Comparison of ENCODE assay signal across 12 mouse cellular contexts in genomic region chr2:93903415-93903814, GRCm38 (mm10). TPM values are rescaled to one million over a fixed set of nuclear protein-coding genes. Genes with fewer than 3 reads are reported as not detected.
DNase-seq lines count a peak whose midpoint lies in the region; ATAC-seq and TF ChIP-seq lines count a peak whose summit lies in the region.
"Had no signal": no experiment of that assay in that cellular context is flagged by ENCODE, and none has a peak within 500 bp of the region (broad histone marks: within the 10 kb centered on the region; RNA-seq: fewer than 3 reads in every experiment).

No protein-coding gene starts in this region.

- peak; percentile 76 for ATAC-seq in frontal cortex, adult (ENCODE audit: low TSS enrichment)

- no peaks in the 10 kb centered on the region for H3K9me3 ChIP-seq in embryonic facial prominence, embryonic 10.5 days
- H3K9me3 ChIP-seq: heart, embryonic 13.5 days; liver, embryonic 13.5 days had no signal

- no peaks in the 10 kb centered on the region for H3K36me3 ChIP-seq in embryonic facial prominence, embryonic 10.5 days (replicated peaks)
- H3K36me3 ChIP-seq: heart, embryonic 13.5 days; liver, embryonic 13.5 days had no signal

- WGBS in embryonic facial prominence, embryonic 10.5 days: 69% methylated on average over 6 of the region's 6 CpGs

- H3K4me1 ChIP-seq in embryonic facial prominence, embryonic 10.5 days: peaks cover 29% of the 10 kb centered on the region
- H3K4me1 ChIP-seq: liver, embryonic 13.5 days had no signal

- H3K27ac ChIP-seq in left cerebral cortex, adult 2 months: peak overlapping the region; percentile 51; the same call in 1 of the 2 replicates
- no peak overlapping the region for H3K27ac ChIP-seq in embryonic facial prominence, embryonic 10.5 days (replicated peaks)
- H3K27ac ChIP-seq: heart, embryonic 13.5 days; liver, embryonic 13.5 days had no signal

- intact Hi-C loops in left cerebral cortex, adult 2 months (cut with DNase I): no loop called here
- intact Hi-C loops in left cerebral cortex, postnatal 25 days (cut with DNase I): loop anchor here (2.0 kb wide), 1 partner anchor 51 kb away; no protein-coding TSS in a partner anchor

- no peaks in the 10 kb centered on the region for H3K27me3 ChIP-seq in embryonic facial prominence, embryonic 10.5 days (replicated peaks; ENCODE audit: low read depth, poor library complexity, severe bottlenecking)
- H3K27me3 ChIP-seq: liver, embryonic 13.5 days had no signal

- H3K4me3 ChIP-seq in left cerebral cortex, adult 2 months: no peak overlapping the region
- H3K4me3 ChIP-seq in embryonic facial prominence, embryonic 10.5 days: no peak overlapping the region
- H3K4me3 ChIP-seq: heart, embryonic 13.5 days; liver, embryonic 13.5 days had no signal

- no peak for TF ChIP-seq CTCF in left cerebral cortex, adult 2 months (IDR thresholded peaks at IDR 0.05)

- DNase-seq in frontal cortex, postnatal 25 days (ENCODE audit: low spot score in 2 of 2): no peak
- DNase-seq in left cerebral cortex, adult 2 months (ENCODE audit: extremely low spot score in 1 of 2, low spot score in 2 of 2): no peak
- no peak for DNase-seq in left cerebral cortex, adult 11 months (ENCODE audit: low spot score)
- peak; percentile 33 for DNase-seq in cerebellum, adult 9-11 months
- DNase-seq in left cerebral cortex, postnatal 25 days (ENCODE audit: low spot score in 2 of 2): peak; percentile 21 to 71
- DNase-seq in embryonic facial prominence, embryonic 10.5 days (ENCODE audit: low spot score): no peak
- DNase-seq in T-cell, adult 2 months (ENCODE audit: low spot score): no peak
- DNase-seq: kidney, postnatal 36 days; liver, embryonic 13.5 days; midbrain, embryonic 14.5 days had no signal

RNA-seq across cellular contexts. Expression of gene Accsl, which starts 34.5 kb away (rescaled TPM):
- total RNA-seq in left cerebral cortex, adult 2 months (2021): under 1 TPM; 0.47 to 0.68 TPM
- not detected for total RNA-seq in left cerebral cortex, postnatal 25 days (2021)
- 0.14 and 0.34 TPM in 2 replicates for polyA plus RNA-seq in embryonic facial prominence, embryonic 10.5 days (2016; fragmentation: Nextera tagmentation; extraction: Ambion mirVana)
- polyA plus RNA-seq: heart, embryonic 13.5 days had no signal

RNA-seq across cellular contexts. Expression of gene Gm13889, which starts 53.6 kb away (rescaled TPM):
- 10 to 100 TPM; 42.4 to 63.0 TPM for total RNA-seq in left cerebral cortex, adult 2 months (2021)
- total RNA-seq in left cerebral cortex, postnatal 25 days (2021): 10 to 100 TPM; 46.6 to 48.8 TPM
- polyA plus RNA-seq in embryonic facial prominence, embryonic 10.5 days (2016; fragmentation: Nextera tagmentation; extraction: Ambion mirVana): 1.9 and 2.4 TPM in 2 replicates

RNA-seq across cellular contexts. Expression of gene Accs, which starts 53.7 kb away (rescaled TPM):
- 1 to 10 TPM; 2.0 to 3.4 TPM for total RNA-seq in left cerebral cortex, adult 2 months (2021)
- total RNA-seq in left cerebral cortex, postnatal 25 days (2021): 1 to 10 TPM; 2.4 to 3.6 TPM
- polyA plus RNA-seq in embryonic facial prominence, embryonic 10.5 days (2016; fragmentation: Nextera tagmentation; extraction: Ambion mirVana): 10.9 and 11.2 TPM in 2 replicates

Comparison
In these comparisons a context has a peak if more than half of its experiments do, and no peak if none do; other contexts are left out.
1. DNase-seq: peak in cerebellum, adult 9-11 months (single experiment) and left cerebral cortex, postnatal 25 days (2 of 2); none in frontal cortex, postnatal 25 days (0 of 2), left cerebral cortex, adult 2 months (0 of 2), left cerebral cortex, adult 11 months (single experiment), embryonic facial prominence, embryonic 10.5 days (single experiment) and T-cell, adult 2 months (single experiment).